Mouse (Mus musculus) MEL (cell line): Measurements from ENCODE around the gene Ankrd44.

Source experiments
- CTCF ChIP-seq, 3 experiments: IDR thresholded peaks in 2 of 3; conservative IDR thresholded peaks in 1 of 3; 2 replicates each; pipeline ENCODE4 v1.5.1; 2011 to 2012; ENCODE audit warnings: low read length in 3 of 3, low read depth in 2 of 3, mild to moderate bottlenecking in 2 of 3, improper control_type of control experiment in 1 of 3, inconsistent platforms in 1 of 3, mixed read lengths in 1 of 3, moderate library complexity in 1 of 3; ENCODE audit not compliant: control insufficient read depth in 1 of 3, insufficient read depth in 1 of 3, poor library complexity in 1 of 3, severe bottlenecking in 1 of 3
- EP300 ChIP-seq, 2 experiments: IDR thresholded peaks; 2 replicates each; pipeline ENCODE4 v1.6.1; 2011; ENCODE audit warnings: improper control_type of control experiment in 2 of 2, low read length in 2 of 2, low read depth in 1 of 2, mild to moderate bottlenecking in 1 of 2
- GATA1 ChIP-seq: IDR thresholded peaks from 2 replicates; pipeline ENCODE4 v1.6.1; 2011; ENCODE audit warnings: low read depth, low read length, improper control_type of control experiment
- JUND ChIP-seq: IDR thresholded peaks from 2 replicates; pipeline ENCODE4 v1.6.1; 2011; ENCODE audit warnings: low read depth, mild to moderate bottlenecking, improper control_type of control experiment, low read length
- MXI1 ChIP-seq: IDR thresholded peaks from 2 replicates; pipeline ENCODE4 v1.6.1; 2011; ENCODE audit warnings: mild to moderate bottlenecking, low read depth, low read length, improper control_type of control experiment
- POLR2A ChIP-seq, 2 experiments: IDR thresholded peaks; 2 replicates each; pipeline ENCODE4 v1.6.1; 2011 to 2012; ENCODE audit warnings: low read length in 2 of 2, mild to moderate bottlenecking in 2 of 2, control low read depth in 1 of 2, improper control_type of control experiment in 1 of 2, low read depth in 1 of 2, moderate library complexity in 1 of 2; ENCODE audit not compliant: control insufficient read depth in 1 of 2, insufficient read depth in 1 of 2, poor library complexity in 1 of 2
- SMC3 ChIP-seq: IDR thresholded peaks from 2 replicates; pipeline ENCODE4 v1.6.1; 2011; ENCODE audit warnings: low read depth, low read length, improper control_type of control experiment
- TBP ChIP-seq: IDR thresholded peaks from 2 replicates; pipeline ENCODE4 v1.8.0; 2011; ENCODE audit warnings: low read depth, low read length, improper control_type of control experiment
- ZNF384 ChIP-seq: IDR thresholded peaks from 2 replicates; pipeline ENCODE4 v1.6.1; 2012; ENCODE audit warnings: low read depth, mild to moderate bottlenecking, inconsistent platforms, low read length, improper control_type of control experiment

DNA sequence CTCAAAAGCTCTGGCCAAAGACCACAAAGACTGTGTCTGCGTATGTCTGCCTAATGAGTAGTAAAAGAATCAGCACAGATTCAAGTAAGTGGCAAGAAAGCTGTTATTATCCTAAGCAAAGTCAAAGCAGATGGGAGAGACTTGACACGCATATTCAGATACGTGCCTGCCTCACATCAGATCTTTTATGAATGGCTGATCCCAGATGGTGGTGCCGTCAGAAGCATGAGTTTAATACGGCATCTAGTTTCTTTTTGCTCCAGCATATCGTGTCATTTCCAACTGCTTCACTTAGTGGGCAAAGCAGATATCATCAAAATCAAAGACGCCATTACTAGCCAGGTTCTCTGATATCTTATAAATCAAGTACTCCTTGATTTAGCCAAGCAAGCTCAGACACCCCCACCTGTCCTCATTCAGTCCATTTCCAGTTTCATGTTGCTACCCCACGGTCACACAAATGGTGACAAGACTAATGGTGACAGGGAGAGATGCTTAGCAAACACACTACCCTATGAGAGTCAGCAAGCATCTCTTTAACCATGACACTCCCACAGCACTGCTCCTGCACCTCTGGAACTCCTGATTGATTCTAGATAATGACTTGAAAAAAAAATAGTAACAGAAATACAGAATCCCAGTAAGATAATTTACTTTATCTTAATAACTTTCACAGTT lies 218.2 kb downstream of the Ankrd44 start:
- TF ChIP-seq CTCF (IDR thresholded peaks at IDR 0.05 in 2 of 3, conservative IDR thresholded peaks at IDR 0.05 in 1 of 3; ENCODE audit: control insufficient read depth in 1 of 3, insufficient read depth in 1 of 3, low read depth in 2 of 3, low read length in 3 of 3, poor library complexity in 1 of 3, severe bottlenecking in 1 of 3) (no peak), POLR2A (IDR thresholded peaks at IDR 0.05; ENCODE audit: control insufficient read depth in 1 of 2, insufficient read depth in 1 of 2, low read depth in 1 of 2, low read length in 2 of 2, poor library complexity in 1 of 2) (no peak), GATA1 (no peak), SMC3 (no peak), ZNF384 (no peak), EP300 (IDR thresholded peaks at IDR 0.05; ENCODE audit: low read depth in 1 of 2, low read length in 2 of 2) (no peak), JUND (no peak), TBP (no peak), MXI1 (no peak)
